Mouse (Mus musculus) stomach, embryonic 14.5 days (tissue): Measurements from ENCODE around the gene Slc16a2. TPM values are rescaled to one million over a fixed set of nuclear protein-coding genes. Genes with fewer than 3 reads are reported as not detected.

Experiments used
- ATAC-seq: fragments of 200-750 bp; cut with Nextera tagmentation; 2 replicates; pipeline ENCODE4 v1.8.0; 2017; ENCODE audit warnings: low read depth, moderate TSS enrichment; ENCODE audit not compliant: insufficient number of reproducible peaks, insufficient read depth, low FRiP score
- H3K27ac ChIP-seq: fragments of 300-500 bp; sonication (generic); 2 replicates; pipeline ENCODE4 v1.5.1; 2014; ENCODE audit warnings: mild to moderate bottlenecking, low read length, moderate library complexity, mixed read lengths
- H3K27me3 ChIP-seq: fragments of 300-500 bp; sonication (generic); 2 replicates; pipeline ENCODE4 v1.6.1; 2014; ENCODE audit warnings: low read length, control low read depth, mixed read lengths; ENCODE audit not compliant: control insufficient read depth, insufficient read depth
- H3K36me3 ChIP-seq: fragments of 300-500 bp; sonication (generic); 2 replicates; pipeline ENCODE4 v1.6.1; 2014; ENCODE audit warnings: mild to moderate bottlenecking, control low read depth, low read length, moderate library complexity, mixed read lengths; ENCODE audit not compliant: control insufficient read depth, insufficient read depth
- H3K4me1 ChIP-seq: fragments of 300-500 bp; sonication (generic); 2 replicates; pipeline ENCODE4 v1.6.1; 2014; ENCODE audit warnings: low read length, control low read depth, mixed read lengths; ENCODE audit not compliant: control insufficient read depth, insufficient read depth
- H3K4me2 ChIP-seq: fragments of 300-500 bp; sonication (generic); replicated peaks from 2 replicates; pipeline ENCODE4 v1.6.1; 2014; ENCODE audit warnings: low read depth, low read length, control low read depth
- H3K4me3 ChIP-seq: fragments of 300-500 bp; sonication (generic); 2 replicates; pipeline ENCODE4 v1.5.1; 2014; ENCODE audit warnings: low read depth, low read length, control low read depth
- H3K9ac ChIP-seq: fragments of 300-500 bp; sonication (generic); replicated peaks from 2 replicates; pipeline ENCODE4 v1.6.1; 2014; ENCODE audit warnings: low read depth, mild to moderate bottlenecking, control low read depth, low read length, moderate library complexity, mixed read lengths
- H3K9me3 ChIP-seq: fragments of 300-500 bp; sonication (generic); 2 replicates; pipeline ENCODE4 v1.6.1; 2016; ENCODE audit warnings: low read depth, low read length, control low read depth; ENCODE audit not compliant: control insufficient read depth
- WGBS: fragments of 180-500 bp; shearing (Covaris S2); extraction: QIAGEN DNeasy Blood & Tissue Kit; methylation state at CpG from one replicate; pipeline ENCODE4 v1.1.7; 2014; 5-methylcytosine and 5-hydroxymethylcytosine counted together
- polyA plus RNA-seq: library from polyadenylated mRNA; unstranded; fragments of >200 nt; fragmentation: Nextera tagmentation; extraction: Ambion mirVana; gene quantifications from 2 replicates; pipeline ENCODE4 v1.2.1, GENCODE M21; 2014

Gene Slc16a2
- polyA plus RNA-seq, 1 experiment from 2014 or later, result 10.0 TPM

DNA sequence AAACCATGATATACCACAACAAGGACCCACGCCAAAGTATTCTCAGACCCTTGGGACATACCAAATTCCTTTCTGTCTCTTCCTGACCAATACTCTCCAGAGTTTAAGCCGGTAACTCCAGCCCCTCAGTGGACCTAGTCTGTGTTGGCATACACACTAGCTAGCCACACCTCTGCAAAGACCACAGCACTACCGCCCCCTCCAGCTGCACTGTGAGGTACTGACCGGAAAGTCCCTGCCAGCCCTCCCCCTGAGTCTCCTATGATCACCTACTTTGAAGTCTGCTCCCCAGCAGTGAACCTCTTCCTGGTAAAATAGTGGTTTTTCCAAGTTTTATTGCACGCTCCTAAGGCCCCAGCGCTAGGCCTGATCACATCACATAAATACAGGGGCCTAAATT is 2.5 kb downstream of the Slc16a2 start:
- Histone ChIP-seq H3K36me3 (no peaks in the 10 kb centered on the region), H3K9me3 (no peaks in the 10 kb centered on the region), H3K27me3 (no peaks in the 10 kb centered on the region), H3K4me1 (no peaks in the 10 kb centered on the region), H3K27ac (no peak overlapping the region), H3K4me3 (no peak overlapping the region), H3K9ac (no peak overlapping the region), H3K4me2 (no peak overlapping the region; the same call in 1 of the 2 replicates)
- 69% methylated on average over 6 of the region's 6 CpGs for WGBS
- no peak for ATAC-seq

DNA sequence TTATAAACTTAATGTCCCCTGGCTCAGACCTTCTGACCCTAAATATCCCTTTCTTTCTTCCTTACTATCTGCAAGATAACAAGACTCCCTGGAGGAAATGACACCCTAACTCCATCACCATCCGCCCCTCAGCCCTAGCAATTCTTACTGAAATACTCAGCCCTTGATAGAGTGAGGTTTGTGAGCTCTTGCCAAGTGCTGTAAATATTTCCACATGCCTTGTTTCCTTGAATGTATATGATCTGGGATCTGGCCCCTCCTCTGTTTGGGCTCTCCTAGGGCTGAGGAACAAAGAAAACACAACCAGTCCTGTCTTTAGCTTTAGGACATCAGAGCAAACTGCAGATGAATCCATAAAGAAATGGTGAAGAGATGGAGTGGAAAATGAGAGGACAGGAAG is 9.1 kb downstream of the Slc16a2 start:
- H3K27ac ChIP-seq, result no peak overlapping the region
- no peaks in the 10 kb centered on the region; the same call in 1 of the 2 replicates for H3K27me3 ChIP-seq
- no peak for ATAC-seq
- H3K36me3 ChIP-seq, result no peaks in the 10 kb centered on the region
- H3K9me3 ChIP-seq, result no peaks in the 10 kb centered on the region
- H3K4me2 ChIP-seq, result no peak overlapping the region
- no peaks in the 10 kb centered on the region for H3K4me1 ChIP-seq
- WGBS, result 59% methylated on average over 1 of the region's 1 CpGs
- no peak overlapping the region for H3K4me3 ChIP-seq
- H3K9ac ChIP-seq, result no peak overlapping the region

DNA sequence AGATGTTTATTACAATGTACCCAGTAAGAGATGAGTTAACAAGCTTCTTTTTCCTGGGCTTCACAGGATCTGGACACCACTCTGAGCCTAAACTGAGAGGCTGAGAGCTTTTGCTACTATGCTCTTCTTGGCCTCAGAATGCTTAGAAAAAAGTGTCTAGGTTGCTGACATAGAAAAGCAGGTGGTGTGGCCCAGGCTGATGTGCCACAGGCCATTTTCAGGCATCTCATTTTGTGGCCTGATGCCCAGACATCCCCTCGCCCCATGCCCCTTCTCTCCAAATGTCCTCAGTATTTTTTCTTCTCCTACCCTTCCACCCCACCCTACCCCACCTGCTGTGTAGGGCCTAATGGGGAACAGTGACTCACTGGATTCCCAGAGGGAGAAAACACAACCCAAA is 11.3 kb downstream of the Slc16a2 start:
- Histone ChIP-seq H3K36me3 (no peaks in the 10 kb centered on the region), H3K27ac (no peak overlapping the region), H3K4me1 (no peaks in the 10 kb centered on the region), H3K4me3 (no peak overlapping the region), H3K9ac (no peak overlapping the region), H3K4me2 (no peak overlapping the region), H3K27me3 (no peaks in the 10 kb centered on the region; the same call in 1 of the 2 replicates), H3K9me3 (no peaks in the 10 kb centered on the region)
- ATAC-seq, result no peak
- 69% methylated on average over 1 of the region's 1 CpGs for WGBS

DNA sequence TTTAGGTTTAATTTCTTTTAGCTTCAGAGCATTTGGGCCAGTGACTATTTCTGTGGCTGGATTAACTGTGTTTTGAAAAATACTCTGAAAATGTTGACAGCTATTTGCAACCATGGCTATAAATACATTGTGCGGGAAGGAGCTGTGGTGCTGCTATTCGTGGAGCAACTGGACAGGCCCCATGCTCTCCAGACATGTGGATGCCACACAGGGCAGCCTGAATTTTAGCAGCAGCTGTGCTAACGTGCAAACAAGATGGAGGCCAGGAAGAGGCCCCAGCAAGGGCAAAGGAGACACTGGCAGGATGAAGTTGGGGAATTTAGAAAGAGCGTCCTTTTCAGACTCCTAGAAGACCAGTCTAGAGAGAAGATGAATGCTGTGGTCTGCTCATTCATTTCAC is 15.4 kb downstream of the Slc16a2 start:
- Histone ChIP-seq H3K36me3 (no peaks in the 10 kb centered on the region), H3K4me2 (no peak overlapping the region), H3K4me3 (no peak overlapping the region), H3K4me1 (no peaks in the 10 kb centered on the region), H3K9me3 (no peaks in the 10 kb centered on the region), H3K9ac (no peak overlapping the region), H3K27me3 (no peaks in the 10 kb centered on the region; the same call in 1 of the 2 replicates), H3K27ac (no peak overlapping the region)
- no peak for ATAC-seq
- 73% methylated on average over 4 of the region's 4 CpGs for WGBS

DNA sequence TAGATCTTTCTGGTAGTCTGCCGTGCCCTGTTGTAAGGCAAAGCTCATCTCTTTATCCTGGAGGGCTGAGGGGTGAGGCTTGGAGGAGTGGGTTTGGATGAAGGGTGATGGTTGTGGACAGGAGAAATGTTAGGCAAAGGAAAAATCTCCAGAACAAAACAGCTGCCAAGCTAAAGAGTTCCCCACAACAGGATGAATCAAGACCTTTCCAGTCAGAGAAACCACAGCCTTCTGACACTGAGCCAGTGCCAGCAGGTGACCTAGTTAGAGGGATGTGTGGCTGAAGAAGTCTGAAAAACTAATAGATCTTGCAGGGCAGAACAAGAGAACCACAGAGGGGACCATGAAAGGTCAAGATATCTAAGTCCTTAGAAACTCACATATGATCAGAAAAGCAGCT is 24.8 kb downstream of the Slc16a2 start:
- H3K4me2 ChIP-seq, result no peak overlapping the region
- H3K27ac ChIP-seq, result no peak overlapping the region
- H3K9me3 ChIP-seq, result no peaks in the 10 kb centered on the region
- no peaks in the 10 kb centered on the region for H3K36me3 ChIP-seq
- 90% methylated on average over 1 of the region's 1 CpGs for WGBS
- no peak for ATAC-seq
- no peaks in the 10 kb centered on the region for H3K4me1 ChIP-seq
- no peak overlapping the region for H3K4me3 ChIP-seq
- H3K9ac ChIP-seq, result no peak overlapping the region
- H3K27me3 ChIP-seq, result no peaks in the 10 kb centered on the region

DNA sequence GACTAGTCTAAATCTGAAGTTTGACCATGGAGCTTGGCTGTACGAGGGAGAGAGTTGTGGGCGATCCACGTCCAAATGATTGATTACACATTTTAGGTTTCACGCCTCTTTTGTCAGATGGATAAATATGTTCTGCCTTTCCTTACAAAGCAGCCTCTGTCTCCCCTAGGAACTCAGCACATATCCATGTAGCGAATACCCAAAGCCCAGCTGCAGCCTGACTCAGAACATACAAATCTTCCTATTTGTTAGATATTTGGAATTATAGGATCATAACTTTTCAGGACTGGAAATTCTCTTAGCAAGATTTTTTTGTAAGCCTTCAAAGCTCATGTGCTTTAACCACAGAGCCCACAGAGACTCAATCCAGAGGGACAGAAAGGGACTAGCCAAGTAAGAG is 26.3 kb downstream of the Slc16a2 start:
- no peaks in the 10 kb centered on the region for H3K4me1 ChIP-seq
- 54% methylated on average over 5 of the region's 5 CpGs for WGBS

DNA sequence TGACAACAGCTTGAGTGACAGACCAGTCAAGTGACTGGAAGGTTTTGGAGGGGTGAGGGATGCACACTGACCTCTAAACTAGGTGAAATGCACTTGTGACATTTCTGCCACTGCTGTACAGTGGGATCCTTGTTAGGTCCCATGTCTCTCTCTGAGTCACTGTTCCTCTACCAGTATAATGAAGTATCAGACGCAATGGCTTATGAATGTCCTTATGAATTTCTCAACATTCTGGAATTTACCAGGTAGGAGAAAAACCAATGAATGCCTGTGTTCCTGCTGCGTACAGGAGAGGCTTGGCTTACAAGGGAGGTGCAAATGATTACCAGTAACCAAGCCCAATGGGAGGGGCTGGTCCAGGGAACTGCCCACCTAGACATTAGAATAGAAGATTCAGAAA is 30.5 kb downstream of the Slc16a2 start:
- Histone ChIP-seq H3K4me1 (no peaks in the 10 kb centered on the region), H3K4me2 (no peak overlapping the region), H3K9me3 (no peaks in the 10 kb centered on the region), H3K27ac (no peak overlapping the region), H3K36me3 (no peaks in the 10 kb centered on the region), H3K9ac (no peak overlapping the region), H3K4me3 (no peak overlapping the region), H3K27me3 (no peaks in the 10 kb centered on the region)
- ATAC-seq, result no peak
- WGBS, result 89% methylated on average over 2 of the region's 2 CpGs

More for the DNA sequence above, 26.3 kb downstream of the Slc16a2 start:
- Histone ChIP-seq H3K9ac (no peak overlapping the region), H3K9me3 (no peaks in the 10 kb centered on the region), H3K36me3 (no peaks in the 10 kb centered on the region), H3K4me2 (no peak overlapping the region), H3K27me3 (no peaks in the 10 kb centered on the region), H3K4me3 (no peak overlapping the region), H3K27ac (no peak overlapping the region)
- ATAC-seq, result no peak

DNA sequence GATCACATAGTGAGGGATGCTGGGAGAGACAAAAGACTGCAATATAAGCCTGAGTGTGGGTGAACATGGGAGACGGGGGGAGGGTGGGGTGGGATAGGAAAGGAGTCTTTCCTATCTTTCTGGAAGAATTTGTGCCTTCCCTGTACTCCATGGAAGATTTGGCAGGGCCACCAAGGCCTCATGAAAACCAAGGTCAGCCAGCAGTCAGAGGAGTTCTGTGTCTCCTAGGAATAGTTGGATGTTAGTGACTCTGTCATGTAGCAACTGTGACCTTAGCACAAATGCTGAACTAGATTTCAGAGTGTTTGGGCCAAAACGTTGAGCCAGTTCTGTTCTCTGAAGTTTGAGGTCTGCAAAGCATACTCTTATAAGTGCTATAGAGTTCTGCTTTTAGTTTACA is 36.1 kb downstream of the Slc16a2 start:
- H3K4me1 ChIP-seq, result no peaks in the 10 kb centered on the region
- no peaks in the 10 kb centered on the region for H3K36me3 ChIP-seq
- no peak overlapping the region for H3K4me2 ChIP-seq
- no peaks in the 10 kb centered on the region for H3K27me3 ChIP-seq
- H3K9ac ChIP-seq, result no peak overlapping the region
- H3K27ac ChIP-seq, result no peak overlapping the region
- WGBS, result 60% methylated on average over 2 of the region's 2 CpGs
- no peaks in the 10 kb centered on the region for H3K9me3 ChIP-seq
- no peak overlapping the region for H3K4me3 ChIP-seq
- no peak for ATAC-seq

DNA sequence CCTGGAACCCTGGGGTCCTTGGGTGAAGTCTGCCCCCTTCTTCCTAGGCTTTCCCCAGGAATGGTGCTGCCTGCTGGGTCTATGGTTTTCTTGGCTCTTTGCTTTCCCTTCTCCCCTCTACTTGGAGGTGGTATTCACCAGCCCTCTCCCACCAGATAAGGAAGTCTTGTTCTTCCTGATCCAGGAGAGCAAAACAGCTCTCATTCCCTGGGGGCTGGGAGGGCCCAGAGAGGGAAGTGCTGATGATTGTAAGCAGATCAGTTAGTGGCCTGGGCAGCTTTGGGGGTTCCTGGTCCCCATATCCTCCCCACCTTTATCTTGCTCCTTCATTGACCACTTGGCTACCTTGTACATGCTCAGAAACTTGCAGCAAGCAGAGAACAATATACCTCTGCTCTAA is 45.4 kb downstream of the Slc16a2 start:
- H3K4me2 ChIP-seq, result no peak overlapping the region
- no peaks in the 10 kb centered on the region for H3K4me1 ChIP-seq
- no peak for ATAC-seq
- no peak overlapping the region for H3K9ac ChIP-seq
- H3K27me3 ChIP-seq, result no peaks in the 10 kb centered on the region
- H3K4me3 ChIP-seq, result no peak overlapping the region
- H3K9me3 ChIP-seq, result no peaks in the 10 kb centered on the region
- H3K27ac ChIP-seq, result no peak overlapping the region
- H3K36me3 ChIP-seq, result no peaks in the 10 kb centered on the region
